Mouse (Mus musculus) olfactory bulb, adult 2 months (tissue): Measurements from ENCODE around the gene Usp47. TPM values are rescaled to one million over a fixed set of nuclear protein-coding genes. Genes with fewer than 3 reads are reported as not detected.

Source experiments
- H3K27ac ChIP-seq: fragments of 200-500 bp; 2 replicates; pipeline ENCODE4 v1.5.1; 2012; ENCODE audit warnings: low read depth, low read length; ENCODE audit not compliant: insufficient read depth
- H3K4me1 ChIP-seq: fragments of 200-500 bp; 2 replicates; pipeline ENCODE4 v1.6.1; 2012; ENCODE audit warnings: low read length; ENCODE audit not compliant: control insufficient read depth, insufficient read depth
- H3K4me3 ChIP-seq: fragments of 200-500 bp; 2 replicates; pipeline ENCODE4 v1.5.1; 2012; ENCODE audit warnings: mild to moderate bottlenecking, low read depth, low read length, moderate library complexity; ENCODE audit not compliant: insufficient read depth
- CTCF ChIP-seq: fragments of 200-500 bp; IDR thresholded peaks from 2 replicates; pipeline ENCODE4 v1.5.1; 2012; ENCODE audit warnings: low read depth, mild to moderate bottlenecking, low read length, moderate library complexity; ENCODE audit not compliant: insufficient read depth
- POLR2A ChIP-seq: fragments of 200-500 bp; IDR thresholded peaks from 2 replicates; pipeline ENCODE4 v1.6.1; 2012; ENCODE audit warnings: mild to moderate bottlenecking, low read depth, low read length, moderate library complexity; ENCODE audit not compliant: insufficient read depth
- WGBS: fragments of 180-500 bp; shearing (Covaris S2); methylation state at CpG from one replicate; pipeline ENCODE4 v1.1.7; 2018; 5-methylcytosine and 5-hydroxymethylcytosine counted together
- polyA plus RNA-seq: library from polyadenylated mRNA; stranded (reverse); fragments of >200 nt; gene quantifications from 2 replicates; pipeline ENCODE4 v1.2.4, GENCODE M21; 2012; ENCODE audit warnings: low replicate concordance; ENCODE audit not compliant: missing spikeins, insufficient read depth, insufficient read length

The Usp47 gene
- polyA plus RNA-seq, 1 experiment, result 72.2 TPM

GRCm38 (mm10) chr7:112108757-112109156 is 85.5 kb downstream of the Usp47 start:
- Histone ChIP-seq H3K27ac (no peak overlapping the region), H3K4me3 (no peak overlapping the region), H3K4me1 (no peaks in the 10 kb centered on the region)
- TF ChIP-seq CTCF, result no peak
- TF ChIP-seq POLR2A, result no peak

GRCm38 (mm10) chr7:112110638-112111372 is 87.5 kb downstream of the Usp47 start:
- Histone ChIP-seq H3K27ac (no peak overlapping the region), H3K4me1 (no peaks in the 10 kb centered on the region), H3K4me3 (no peak overlapping the region)
- 63% methylated on average over 19 of the region's 19 CpGs for WGBS
- TF ChIP-seq POLR2A, result no peak

GRCm38 (mm10) chr7:112117501-112117900 is 94.2 kb downstream of the Usp47 start:
- Histone ChIP-seq H3K4me1 (peaks cover 14% of the 10 kb centered on the region), H3K4me3 (no peak overlapping the region), H3K27ac (no peak overlapping the region)
- WGBS, result 72% methylated on average over 7 of the region's 7 CpGs
- TF ChIP-seq CTCF (no peak), POLR2A (no peak)

GRCm38 (mm10) chr7:112118086-112118485 is 94.8 kb downstream of the Usp47 start:
- peaks cover 14% of the 10 kb centered on the region for H3K4me1 ChIP-seq
- H3K27ac ChIP-seq, result no peak overlapping the region
- 68% methylated on average over 7 of the region's 7 CpGs for WGBS

GRCm38 (mm10) chr7:112119248-112119647 is 95.9 kb downstream of the Usp47 start:
- Histone ChIP-seq H3K4me3 (no peak overlapping the region), H3K27ac (no peak overlapping the region), H3K4me1 (peaks cover 14% of the 10 kb centered on the region)
- TF ChIP-seq POLR2A, result no peak
- TF ChIP-seq CTCF, result no peak
- WGBS, result 85% methylated on average over 7 of the region's 7 CpGs

More at GRCm38 (mm10) chr7:112118086-112118485, 94.8 kb downstream of the Usp47 start:
- H3K4me3 ChIP-seq, result no peak overlapping the region
- no peak for TF ChIP-seq POLR2A
- TF ChIP-seq CTCF, result no peak

- H3K27ac ChIP-seq, result no peak overlapping the region
- 75% methylated on average over 11 of the region's 11 CpGs for WGBS
- TF ChIP-seq POLR2A (no peak), CTCF (no peak)
- no peak overlapping the region for H3K4me3 ChIP-seq
- peaks cover 14% of the 10 kb centered on the region for H3K4me1 ChIP-seq
Observed at GRCm38 (mm10) chr7:112120861-112121810, 97.8 kb downstream of the Usp47 start.

- peak; percentile 4; the same call in 1 of the 2 replicates for TF ChIP-seq CTCF
- TF ChIP-seq POLR2A, result no peak
- WGBS, result 82% methylated on average over 11 of the region's 11 CpGs
- no peak overlapping the region for H3K4me3 ChIP-seq
- peaks cover 14% of the 10 kb centered on the region for H3K4me1 ChIP-seq
- no peak overlapping the region for H3K27ac ChIP-seq
Observed at GRCm38 (mm10) chr7:112121866-112122500, 98.7 kb downstream of the Usp47 start.

GRCm38 (mm10) chr7:112123612-112124011 is 100.3 kb downstream of the Usp47 start:
- WGBS, result 82% methylated on average over 5 of the region's 5 CpGs
- peaks cover 8% of the 10 kb centered on the region; the same call in 1 of the 2 replicates for H3K4me1 ChIP-seq
- no peak overlapping the region for H3K4me3 ChIP-seq
- H3K27ac ChIP-seq, result no peak overlapping the region
- TF ChIP-seq CTCF (no peak), POLR2A (no peak)
